Mouse (Mus musculus): Measurements from ENCODE around the gene Myh3.
A peak's percentile ranks its signal among the peaks of the same experiment; 100 is the strongest.

The Myh3 gene

GRCm38 (mm10) chr11:67105689-67106088 is 27.6 kb downstream of the Myh3 start:
- DNase-seq (ENCODE audit: low spot score in 2 of 2), result no peak

DNA sequence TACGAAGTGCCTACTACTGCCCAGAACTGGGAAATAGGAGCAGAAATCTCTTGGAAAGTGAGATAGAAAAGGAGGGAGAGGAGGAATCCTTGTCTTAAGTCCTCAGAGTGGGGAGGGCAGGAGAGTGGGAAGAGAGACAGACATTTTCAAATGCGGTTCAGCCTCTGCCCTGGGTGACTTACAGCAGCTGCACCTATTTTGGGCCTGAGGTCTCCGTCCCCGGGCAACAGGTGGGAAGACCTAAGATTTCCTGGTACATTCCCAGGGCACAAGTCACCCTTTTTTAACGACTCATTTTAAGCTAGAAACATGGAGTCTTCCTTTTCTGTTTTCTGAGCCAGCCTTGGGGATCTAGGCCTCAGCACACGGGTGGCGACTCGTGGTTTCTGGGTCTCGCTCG is 28.9 kb downstream of the Myh3 start:
- DNase-seq (ENCODE audit: low spot score in 2 of 2), result no peak

- DNase-seq (ENCODE audit: low spot score in 2 of 2), result peak; percentile 14 to 36
Measured at GRCm38 (mm10) chr11:67110168-67110948, 32.3 kb downstream of the Myh3 start.

DNA sequence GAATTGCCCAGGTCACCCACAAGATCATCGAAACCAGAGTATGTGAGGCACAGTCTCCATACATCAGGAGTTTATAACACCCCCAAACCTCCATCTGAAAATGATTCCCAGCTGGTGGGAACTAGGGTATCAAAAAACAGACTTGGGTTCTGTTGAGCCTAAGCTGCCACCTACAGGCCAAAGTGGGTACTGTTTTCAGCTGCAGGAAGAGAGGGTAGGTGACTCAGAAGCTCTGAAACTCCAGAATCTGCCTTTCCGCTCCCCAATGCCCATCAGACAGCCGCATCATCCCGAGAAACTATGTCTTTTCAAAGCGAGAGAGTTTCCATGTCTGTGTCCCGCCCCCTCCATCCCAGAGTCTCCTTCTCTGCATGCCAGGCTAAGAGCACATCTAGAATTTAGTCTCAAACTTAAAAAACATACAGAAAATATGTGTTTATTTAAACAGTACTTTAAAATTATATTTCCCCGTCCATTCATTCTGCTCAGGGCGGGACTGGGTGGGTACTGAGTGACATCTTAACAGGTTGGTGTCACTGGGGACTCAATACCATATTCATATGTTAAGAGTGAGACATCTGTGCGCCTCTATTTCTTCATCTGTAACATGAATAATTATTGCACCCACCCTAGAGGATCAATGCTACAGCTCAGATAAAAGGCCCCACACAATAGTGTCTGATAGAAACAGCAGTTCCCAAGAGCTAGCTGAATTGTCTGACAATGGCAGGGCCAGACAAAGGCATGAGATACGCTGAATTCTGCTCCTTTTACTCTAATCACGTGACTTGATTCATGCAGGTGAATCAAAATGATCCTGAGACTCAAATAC is 34.1 kb downstream of the Myh3 start:
- DNase-seq (ENCODE audit: low spot score in 2 of 2), result peak in 1 of 2 experiments; percentile 30

- DNase-seq (ENCODE audit: low spot score in 2 of 2), result peak in 1 of 2 experiments; percentile 39
Measured at GRCm38 (mm10) chr11:67112851-67113202, 34.7 kb downstream of the Myh3 start.

GRCm38 (mm10) chr11:67113381-67113780 is 35.3 kb downstream of the Myh3 start:
- DNase-seq (ENCODE audit: low spot score in 2 of 2), result no peak

- no peak for DNase-seq (ENCODE audit: low spot score in 2 of 2)
Measured at GRCm38 (mm10) chr11:67114261-67114660, 36.2 kb downstream of the Myh3 start.

GRCm38 (mm10) chr11:67114901-67115300 is 36.8 kb downstream of the Myh3 start:
- DNase-seq (ENCODE audit: low spot score in 2 of 2), result no peak

GRCm38 (mm10) chr11:67116725-67117124 is 38.6 kb downstream of the Myh3 start:
- DNase-seq (ENCODE audit: low spot score in 2 of 2), result no peak

GRCm38 (mm10) chr11:67119539-67120070 is 41.5 kb downstream of the Myh3 start:
- DNase-seq (ENCODE audit: low spot score in 2 of 2), result no peak

DNA sequence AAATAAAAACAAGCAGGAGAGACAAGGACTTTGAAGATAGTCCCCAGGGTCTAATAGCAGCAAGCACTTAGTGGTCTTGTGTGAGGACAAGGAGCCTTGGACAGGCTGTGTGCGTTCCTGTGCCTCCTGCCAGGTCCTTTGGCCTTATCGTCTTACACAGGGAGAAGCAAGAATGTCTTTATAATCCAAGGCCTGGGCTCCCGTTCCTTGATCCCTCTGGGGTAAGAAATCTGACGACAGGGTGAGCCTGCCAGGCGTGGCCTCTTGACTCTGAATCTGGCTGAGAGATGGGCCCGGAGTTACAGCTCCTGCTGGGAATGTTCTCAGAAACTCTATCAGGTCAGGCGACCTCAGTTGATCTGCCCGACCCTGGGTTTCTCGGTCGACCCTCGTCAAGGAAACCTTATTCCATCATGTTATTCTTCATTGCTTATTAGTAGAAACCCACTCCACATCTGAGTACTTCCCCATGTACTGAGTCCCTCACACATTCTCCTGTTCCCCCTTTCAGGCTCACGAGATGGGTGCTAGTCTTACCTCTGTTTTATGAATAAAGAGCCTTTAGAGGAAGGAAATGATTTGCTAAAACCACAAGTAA is 42.7 kb downstream of the Myh3 start:
- no peak for DNase-seq (ENCODE audit: low spot score in 2 of 2)

- no peak for DNase-seq (ENCODE audit: low spot score in 2 of 2)
Measured at GRCm38 (mm10) chr11:67124943-67125342, 46.8 kb downstream of the Myh3 start.

GRCm38 (mm10) chr11:67125361-67125760 is 47.3 kb downstream of the Myh3 start:
- no peak for DNase-seq (ENCODE audit: low spot score in 2 of 2)

- DNase-seq (ENCODE audit: low spot score in 2 of 2), result no peak
Measured at GRCm38 (mm10) chr11:67133526-67133925, 55.4 kb downstream of the Myh3 start.

DNA sequence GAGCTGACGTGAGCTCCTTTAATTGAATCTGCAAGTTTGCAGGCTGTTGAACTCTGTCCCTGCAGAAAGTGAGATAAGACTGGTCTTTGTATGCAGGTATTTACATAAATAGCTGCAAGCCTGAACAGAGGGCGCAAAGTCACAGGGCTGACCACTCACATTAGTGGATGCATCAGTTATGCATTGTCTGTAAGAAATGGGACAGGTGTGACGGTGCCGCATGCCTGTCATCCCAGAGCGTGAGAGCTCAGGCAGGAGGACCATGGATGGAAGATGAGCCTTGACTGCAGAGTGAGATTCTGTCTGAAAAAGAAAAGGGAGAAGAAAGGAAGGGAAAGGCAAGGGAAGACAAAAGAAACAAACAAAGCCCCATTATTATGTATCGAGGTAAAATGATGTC is 56.6 kb downstream of the Myh3 start:
- no peak for DNase-seq (ENCODE audit: low spot score in 2 of 2)

DNA sequence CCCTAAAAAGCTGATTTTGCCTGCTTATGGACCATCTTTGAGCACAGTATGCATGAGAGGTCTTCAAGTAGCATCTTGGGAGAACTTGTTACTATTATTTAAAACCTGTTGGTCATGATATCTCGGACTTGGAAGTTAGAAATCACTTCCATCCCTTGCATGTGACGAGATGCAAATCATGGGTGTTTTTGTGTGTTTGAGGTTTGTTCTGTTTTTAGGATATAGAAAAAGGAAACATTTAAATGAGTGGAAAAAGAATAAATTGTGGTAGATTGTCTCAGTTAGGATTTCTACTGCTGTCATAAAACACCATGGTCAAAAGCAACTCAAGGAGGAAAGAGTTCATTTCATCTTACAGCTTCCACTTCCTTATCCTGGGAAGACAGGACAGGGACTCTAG is 57.4 kb downstream of the Myh3 start:
- DNase-seq (ENCODE audit: low spot score in 2 of 2), result no peak

- no peak for DNase-seq (ENCODE audit: low spot score in 2 of 2)
Measured at GRCm38 (mm10) chr11:67139556-67139955, 61.5 kb downstream of the Myh3 start.

GRCm38 (mm10) chr11:67140175-67140574 is 62.1 kb downstream of the Myh3 start:
- DNase-seq (ENCODE audit: low spot score in 2 of 2), result no peak

GRCm38 (mm10) chr11:67141031-67141430 is 62.9 kb downstream of the Myh3 start:
- no peak for DNase-seq (ENCODE audit: low spot score in 2 of 2)

- no peak for DNase-seq (ENCODE audit: low spot score in 2 of 2)
Measured at GRCm38 (mm10) chr11:67142047-67142446, 63.9 kb downstream of the Myh3 start.

DNA sequence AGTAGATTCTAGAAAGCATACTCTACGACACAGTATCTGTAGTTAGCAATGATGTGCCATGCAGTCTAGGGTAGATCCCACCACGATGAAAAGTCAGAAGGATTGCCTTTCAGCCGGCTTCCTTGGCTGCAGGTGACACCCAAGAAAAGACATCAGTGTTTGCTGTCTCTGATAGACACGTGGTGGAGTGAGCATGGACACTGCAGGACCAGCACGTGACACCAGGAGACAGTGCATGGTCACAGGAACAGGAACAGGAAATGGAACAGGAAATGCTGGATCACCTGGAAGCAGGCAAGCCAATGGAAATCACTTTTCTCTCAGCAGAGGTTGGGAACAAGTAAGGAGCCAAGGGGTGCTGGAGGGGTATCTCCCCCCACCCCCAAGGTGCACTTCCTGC is 65.0 kb downstream of the Myh3 start:
- DNase-seq (ENCODE audit: low spot score in 2 of 2), result no peak

GRCm38 (mm10) chr11:67143863-67144498 is 65.9 kb downstream of the Myh3 start:
- DNase-seq (ENCODE audit: low spot score in 2 of 2), result no peak

Measured in heart, adult 9 months (tissue).